Mouse (Mus musculus) mouse embryonic stem cell (cell line): ENCODE measurements around the gene Myo6.

Source experiments
- in situ Hi-C, 2 experiments: fragments of 300-500 bp; cut with MboI; formaldehyde crosslinking; loops; 1 replicate in 1 of 2; 3 replicates in 1 of 2; pipeline ENCODE4 v1.14.3; 2019 to 2020; ENCODE audit warnings: low sequenced_read_pairs in 2 of 2, low pct_unique_long_range_greater_than_20kb in 1 of 2, mixed read lengths in 1 of 2; ENCODE audit not compliant: unreplicated experiment in 1 of 2

Myo6 gene

DNA sequence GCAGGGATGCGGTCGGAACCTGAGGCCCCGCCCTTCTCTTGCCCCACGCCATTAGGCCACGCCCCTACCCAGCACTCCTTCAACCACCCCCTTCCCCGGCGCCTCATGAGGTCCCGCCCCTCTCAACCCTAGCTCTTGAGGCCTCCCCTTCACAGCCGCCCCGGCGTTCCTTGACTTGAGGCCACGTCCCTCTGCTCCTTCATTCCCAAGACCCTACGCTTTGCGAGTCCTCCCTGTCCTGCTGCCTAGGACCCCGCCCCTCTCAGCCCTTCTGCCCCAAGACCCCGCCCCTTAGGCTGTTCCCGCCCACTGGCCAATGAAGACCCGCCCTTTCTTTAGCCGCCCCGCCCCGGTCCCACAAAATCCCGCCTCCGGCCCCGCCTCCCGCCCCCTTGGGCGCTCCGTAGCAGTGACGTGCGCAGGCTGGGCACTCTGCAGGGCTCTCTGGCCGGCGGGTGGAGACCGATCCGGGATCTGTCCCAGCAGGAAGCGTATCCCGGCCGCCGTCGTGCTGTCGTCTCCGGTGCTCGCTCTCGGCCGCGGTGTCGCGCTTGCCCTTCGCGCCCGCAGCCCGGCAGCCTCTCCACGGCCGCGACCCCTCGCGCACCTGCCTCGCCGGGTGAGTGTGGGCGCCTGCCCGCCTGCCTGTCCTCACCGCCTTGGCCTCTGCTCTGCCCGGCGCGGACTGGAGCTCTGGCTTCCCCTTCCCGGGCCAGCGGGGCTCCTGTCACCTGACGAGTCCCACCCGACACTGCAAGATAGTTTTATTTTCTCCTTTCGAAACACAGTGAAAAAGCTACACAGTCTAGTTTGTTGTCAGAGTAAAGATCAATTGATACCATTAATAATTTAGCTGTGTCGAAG is at the start of gene Myo6:
Myo6 (plus strand) TSS at position 421 of the 864 bp plus-strand sequence.
- in situ Hi-C loops, result no loop called here

DNA sequence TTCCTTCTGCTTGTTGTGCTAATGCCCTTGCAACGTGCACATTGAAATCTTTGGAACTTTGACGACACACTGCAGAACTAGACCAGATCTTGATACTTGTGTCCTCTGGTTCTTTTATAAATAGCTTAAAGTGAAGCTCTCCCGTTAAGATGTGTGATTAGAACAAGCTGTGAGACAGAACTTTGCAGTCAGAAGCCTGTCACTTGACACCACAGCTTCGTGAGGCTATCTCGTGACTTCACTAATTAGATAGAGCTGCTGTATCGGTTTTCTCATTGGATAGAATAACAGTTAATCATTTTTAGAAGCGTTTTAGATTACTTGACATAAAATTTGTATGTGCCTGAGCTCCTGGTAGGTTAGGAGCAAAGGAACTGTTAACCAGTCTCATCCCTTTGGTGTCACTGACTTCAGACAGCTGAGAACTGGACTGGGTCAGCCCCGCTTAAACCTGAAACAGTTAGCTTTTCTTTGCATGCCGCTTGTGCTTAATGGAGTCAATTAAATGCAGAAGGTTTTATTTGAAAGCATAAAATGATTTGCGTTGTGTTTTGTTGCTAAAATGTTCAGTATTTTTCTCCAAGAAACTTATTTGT is 18.7 kb upstream of the Myo6 start:
- in situ Hi-C loops, result no loop called here

GRCm38 (mm10) chr9:80149594-80149993 is 15.2 kb upstream of the Myo6 start:
- in situ Hi-C loops, result no loop called here

DNA sequence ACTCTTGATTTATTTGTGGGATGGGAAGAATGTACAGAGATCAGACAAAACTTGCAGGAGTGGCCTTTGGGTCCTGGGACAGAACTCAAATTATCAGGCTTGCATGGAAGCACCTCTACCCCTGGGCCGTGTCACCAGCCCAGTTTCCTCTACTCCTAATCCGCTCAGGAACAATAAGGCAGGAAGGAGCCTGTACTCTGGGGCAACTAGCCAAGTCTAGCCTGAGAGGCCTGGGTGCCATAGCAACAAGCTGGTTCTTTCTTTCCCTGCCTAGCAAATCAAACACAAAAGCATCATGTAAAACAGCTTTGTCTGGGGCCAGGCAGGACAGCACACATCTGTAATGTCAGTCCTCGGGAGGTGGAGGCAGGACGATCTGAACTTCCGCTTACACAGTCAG is 9.6 kb upstream of the Myo6 start:
- in situ Hi-C loops, result no loop called here

GRCm38 (mm10) chr9:80156780-80157179 is 8.1 kb upstream of the Myo6 start:
- in situ Hi-C loops, result no loop called here

GRCm38 (mm10) chr9:80157840-80158465 is 6.9 kb upstream of the Myo6 start:
- in situ Hi-C loops, result no loop called here

GRCm38 (mm10) chr9:80158937-80159336 is 5.9 kb upstream of the Myo6 start:
- in situ Hi-C loops, result no loop called here

DNA sequence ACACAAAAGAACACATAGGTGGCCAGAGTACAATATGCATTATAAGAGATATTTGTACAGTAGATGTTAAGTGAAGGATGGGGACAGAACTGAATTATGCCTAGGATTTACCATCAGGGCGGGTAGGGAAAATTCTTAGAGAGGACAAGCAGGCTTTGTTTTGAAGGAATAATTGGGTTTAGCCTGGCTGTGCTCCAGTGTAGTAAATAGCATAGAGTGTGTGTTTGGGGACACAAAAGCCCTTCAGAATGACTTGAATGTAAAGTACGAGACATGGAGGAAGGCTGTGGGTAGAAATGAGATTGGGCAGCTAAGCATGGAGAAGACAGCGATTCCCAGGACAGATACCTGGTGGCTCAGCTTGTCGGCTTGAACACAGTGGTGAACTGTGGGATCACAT is 3.4 kb upstream of the Myo6 start:
- in situ Hi-C loops, result no loop called here

GRCm38 (mm10) chr9:80163126-80163723 is 1.6 kb upstream of the Myo6 start:
- in situ Hi-C loops, result no loop called here

DNA sequence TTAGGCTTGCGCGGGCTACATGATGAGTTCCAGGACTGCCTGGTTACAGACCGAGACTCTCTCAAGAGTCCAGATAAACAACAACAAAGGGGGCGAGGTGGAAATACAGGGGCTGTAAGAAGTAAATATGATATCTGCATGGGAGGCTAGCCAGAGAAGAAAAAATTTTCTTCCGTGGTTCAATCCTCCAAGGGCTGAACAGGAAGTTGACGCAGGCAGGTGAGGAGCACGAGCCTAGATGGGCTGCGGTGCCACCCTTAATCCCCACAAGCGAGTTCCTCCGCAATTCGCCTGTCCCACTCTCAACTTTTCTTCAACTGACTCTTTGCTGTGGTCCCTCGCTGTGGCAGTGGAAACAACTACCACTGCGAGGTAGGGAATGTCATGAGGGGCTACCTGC is 640 bp upstream of the Myo6 start:
- in situ Hi-C loops, result no loop called here

- in situ Hi-C loops, result no loop called here
Observed at GRCm38 (mm10) chr9:80165690-80166089, 859 bp downstream of the Myo6 start.

GRCm38 (mm10) chr9:80166425-80166824 is 1.6 kb downstream of the Myo6 start:
- in situ Hi-C loops, result no loop called here

- in situ Hi-C loops, result no loop called here
Observed at GRCm38 (mm10) chr9:80167089-80167488, 2.3 kb downstream of the Myo6 start.

GRCm38 (mm10) chr9:80169551-80169950 is 4.7 kb downstream of the Myo6 start:
- in situ Hi-C loops, result no loop called here

- in situ Hi-C loops, result no loop called here
Observed at GRCm38 (mm10) chr9:80171241-80171640, 6.4 kb downstream of the Myo6 start.

DNA sequence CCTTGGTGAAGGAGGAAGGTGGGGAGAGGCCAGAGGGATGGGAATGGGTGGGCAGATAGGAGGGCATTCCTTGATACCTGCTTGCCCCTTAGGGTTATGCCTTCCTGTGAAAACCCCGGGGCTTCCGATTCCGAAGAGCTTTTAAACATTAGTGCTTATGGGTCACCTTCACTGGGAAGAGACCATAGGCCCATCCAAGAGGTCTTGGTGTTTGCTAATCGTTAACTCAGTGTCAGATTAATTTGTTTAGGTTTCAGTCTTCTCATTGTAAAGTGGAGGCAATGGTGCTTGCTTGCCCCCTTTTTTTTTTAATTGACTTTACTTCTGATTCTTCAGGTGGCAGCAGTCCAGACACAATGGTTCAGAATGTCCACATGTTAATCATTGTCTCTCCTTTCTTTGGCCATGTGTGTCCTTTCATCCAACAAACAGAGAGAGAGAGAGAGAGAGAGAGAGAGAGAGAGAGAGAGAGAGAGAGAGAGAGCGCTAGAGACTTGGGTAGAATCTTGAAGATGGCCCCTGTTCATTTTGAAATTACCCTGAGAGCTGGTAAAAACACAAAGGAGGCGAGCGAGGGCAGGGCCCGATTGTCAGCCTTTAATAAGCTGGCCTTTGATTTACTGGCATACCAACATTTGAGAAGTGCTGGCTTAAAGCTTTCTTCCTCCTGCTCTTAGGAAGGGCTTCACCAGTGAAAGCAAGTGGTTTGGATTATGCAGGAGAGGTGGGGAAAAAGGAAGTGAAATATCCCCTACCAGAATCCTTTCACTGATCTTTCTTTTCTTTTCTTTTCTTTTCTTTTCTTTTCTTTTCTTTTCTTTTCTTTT is 7.8 kb downstream of the Myo6 start:
- in situ Hi-C loops, result no loop called here

DNA sequence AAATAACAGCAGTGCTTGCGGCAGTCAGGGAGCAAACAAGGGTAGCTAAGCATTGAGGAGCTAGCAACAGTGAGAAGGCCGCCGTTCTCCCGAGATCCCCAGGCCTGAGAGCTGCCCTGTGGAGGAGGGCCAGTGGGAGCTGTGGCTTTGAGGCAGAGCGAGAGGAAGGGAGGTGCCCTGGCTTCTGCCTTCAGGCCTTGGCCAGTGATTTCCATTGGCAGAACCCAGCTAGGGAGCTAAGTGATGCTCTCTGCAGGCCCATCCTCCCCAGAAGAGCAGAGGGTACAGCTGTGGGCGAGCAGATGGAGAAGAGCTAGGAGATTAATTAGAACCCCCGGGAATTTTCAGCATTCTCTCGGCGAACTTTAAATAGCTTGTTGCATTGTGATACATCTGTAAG is 8.8 kb downstream of the Myo6 start:
- in situ Hi-C loops, result no loop called here

- in situ Hi-C loops, result no loop called here
Observed at GRCm38 (mm10) chr9:80176696-80177478, 12.1 kb downstream of the Myo6 start.
